Mouse (Mus musculus) stomach, embryonic 15.5 days (tissue): ENCODE results near the gene Pdpk1. TPM values are rescaled to one million over a fixed set of nuclear protein-coding genes. Genes with fewer than 3 reads are reported as not detected.
A peak's percentile ranks its signal among the peaks of the same experiment; 100 is the strongest.

ENCODE experiments used
- ATAC-seq: fragments of 200-750 bp; cut with Nextera tagmentation; 2 replicates; pipeline ENCODE4 v1.8.0; 2017; ENCODE audit warnings: low read depth, moderate number of reproducible peaks, moderate TSS enrichment; ENCODE audit not compliant: insufficient read depth, low FRiP score
- H3K27ac ChIP-seq: fragments of 300-500 bp; sonication (generic); 2 replicates; pipeline ENCODE4 v1.5.1; 2015; ENCODE audit warnings: mild to moderate bottlenecking, inconsistent platforms
- H3K27me3 ChIP-seq: fragments of 300-500 bp; sonication (generic); replicated peaks from 2 replicates; pipeline ENCODE4 v1.6.1; 2015; ENCODE audit warnings: inconsistent platforms
- H3K36me3 ChIP-seq: fragments of 300-500 bp; sonication (generic); 2 replicates; pipeline ENCODE4 v1.6.1; 2015; ENCODE audit warnings: inconsistent platforms
- H3K4me1 ChIP-seq: fragments of 300-500 bp; sonication (generic); 2 replicates; pipeline ENCODE4 v1.6.1; 2015; ENCODE audit warnings: inconsistent platforms
- H3K4me2 ChIP-seq: fragments of 300-500 bp; sonication (generic); 2 replicates; pipeline ENCODE4 v1.6.1; 2015; ENCODE audit warnings: mild to moderate bottlenecking, inconsistent platforms
- H3K4me3 ChIP-seq: fragments of 300-500 bp; sonication (generic); replicated peaks from 2 replicates; pipeline ENCODE4 v1.5.1; 2015; ENCODE audit warnings: inconsistent platforms
- H3K9ac ChIP-seq: fragments of 300-500 bp; sonication (generic); 2 replicates; pipeline ENCODE4 v1.6.1; 2015; ENCODE audit warnings: inconsistent platforms
- H3K9me3 ChIP-seq: fragments of 300-500 bp; sonication (generic); 2 replicates; pipeline ENCODE4 v1.6.1; 2016; ENCODE audit warnings: inconsistent platforms
- WGBS: fragments of 180-500 bp; shearing (Covaris S2); methylation state at CpG from one replicate; pipeline ENCODE4 v1.1.7; 2015; 5-methylcytosine and 5-hydroxymethylcytosine counted together
- polyA plus RNA-seq: library from polyadenylated mRNA; unstranded; fragments of >200 nt; fragmentation: Nextera tagmentation; extraction: Ambion mirVana; gene quantifications from 2 replicates; pipeline ENCODE4 v1.2.1, GENCODE M21; 2015

The Pdpk1 gene
- polyA plus RNA-seq, 1 experiment from 2014 or later = 36.1 TPM

DNA sequence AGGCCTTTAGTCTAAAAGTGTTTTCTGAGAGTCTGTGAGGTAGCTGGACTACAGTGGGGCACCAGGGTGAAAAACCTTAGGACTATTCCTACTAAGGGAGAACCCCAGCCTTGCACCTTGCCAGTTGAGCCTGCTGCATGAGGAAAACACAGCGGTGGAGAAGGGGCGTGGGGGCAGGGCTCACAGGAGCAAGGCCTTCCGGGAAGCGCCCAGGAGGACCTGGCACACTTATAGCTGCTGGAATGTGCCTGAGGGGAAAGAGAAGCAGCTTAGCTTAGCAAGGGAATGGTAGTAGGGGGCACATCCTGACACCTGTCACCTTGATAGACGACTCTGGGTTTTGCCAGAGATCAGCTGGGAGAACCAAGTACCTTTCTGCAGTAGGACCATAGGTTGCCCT, 10.7 kb upstream of the Pdpk1 start:
- no peak overlapping the region for H3K9ac ChIP-seq
- no peak overlapping the region for H3K27ac ChIP-seq
- H3K27me3 ChIP-seq = no peaks in the 10 kb centered on the region
- no peaks in the 10 kb centered on the region for H3K9me3 ChIP-seq
- H3K4me1 ChIP-seq = peaks cover 6% of the 10 kb centered on the region
- no peak overlapping the region for H3K4me2 ChIP-seq
- WGBS = 83% methylated on average over 5 of the region's 5 CpGs
- H3K4me3 ChIP-seq = no peak overlapping the region
- 0 out of 2 replicates have a peak, but pooled peaks cover 2% of the 10 kb centered on the region for H3K36me3 ChIP-seq
- ATAC-seq = no peak

DNA sequence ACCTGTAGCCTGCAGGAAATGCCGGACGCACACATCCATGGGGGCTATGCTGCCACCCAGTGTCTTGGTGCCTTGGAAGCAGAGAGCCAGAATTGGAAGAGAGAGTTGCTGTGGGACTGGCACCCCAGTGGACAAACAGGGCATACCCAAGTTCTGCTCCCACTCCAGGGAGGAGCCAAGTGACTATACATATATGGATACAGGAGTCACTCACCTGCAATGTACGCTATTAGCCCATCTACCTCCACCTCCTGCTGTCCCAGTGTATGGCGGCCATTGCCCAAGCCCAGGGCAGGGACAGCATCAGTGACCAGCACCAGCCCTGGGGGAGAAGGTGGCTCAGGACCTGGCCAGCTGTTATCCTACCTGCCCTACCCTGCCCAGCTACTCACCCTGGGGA, 6.8 kb upstream of the Pdpk1 start:
- peaks cover 3% of the 10 kb centered on the region for H3K4me1 ChIP-seq
- H3K27ac ChIP-seq = no peak overlapping the region
- H3K4me3 ChIP-seq = no peak overlapping the region
- no peaks in the 10 kb centered on the region for H3K9me3 ChIP-seq
- ATAC-seq = no peak
- H3K27me3 ChIP-seq = no peaks in the 10 kb centered on the region
- no peaks in the 10 kb centered on the region for H3K36me3 ChIP-seq
- H3K4me2 ChIP-seq = no peak overlapping the region
- 91% methylated on average over 4 of the region's 4 CpGs for WGBS
- H3K9ac ChIP-seq = no peak overlapping the region

DNA sequence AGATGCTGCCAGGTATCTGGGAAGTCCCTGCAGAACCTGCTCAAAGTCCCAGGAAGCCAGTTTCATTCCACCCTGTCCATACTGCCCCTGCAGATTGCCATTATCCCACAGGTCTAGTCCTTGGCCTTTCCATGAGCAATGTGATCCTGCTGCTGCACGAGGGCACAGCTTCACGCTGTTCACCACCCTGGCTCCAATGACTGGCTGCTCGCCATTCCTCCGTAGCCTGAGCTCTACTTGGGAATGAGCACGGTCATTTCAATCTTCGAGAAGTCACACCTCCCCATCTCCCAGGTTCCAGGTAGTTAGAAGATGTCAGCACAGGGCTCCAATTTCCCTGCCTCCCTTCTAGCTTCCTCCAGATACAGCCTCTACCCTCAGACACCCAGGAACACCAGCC, 6.4 kb upstream of the Pdpk1 start:
- H3K4me2 ChIP-seq = no peak overlapping the region
- no peaks in the 10 kb centered on the region for H3K9me3 ChIP-seq
- no peaks in the 10 kb centered on the region for H3K27me3 ChIP-seq
- 88% methylated on average over 6 of the region's 6 CpGs for WGBS
- no peak overlapping the region for H3K4me3 ChIP-seq
- no peak for ATAC-seq
- no peak overlapping the region for H3K27ac ChIP-seq
- no peak overlapping the region for H3K9ac ChIP-seq
- H3K36me3 ChIP-seq = no peaks in the 10 kb centered on the region
- peaks cover 5% of the 10 kb centered on the region; the same call in 1 of the 2 replicates for H3K4me1 ChIP-seq

DNA sequence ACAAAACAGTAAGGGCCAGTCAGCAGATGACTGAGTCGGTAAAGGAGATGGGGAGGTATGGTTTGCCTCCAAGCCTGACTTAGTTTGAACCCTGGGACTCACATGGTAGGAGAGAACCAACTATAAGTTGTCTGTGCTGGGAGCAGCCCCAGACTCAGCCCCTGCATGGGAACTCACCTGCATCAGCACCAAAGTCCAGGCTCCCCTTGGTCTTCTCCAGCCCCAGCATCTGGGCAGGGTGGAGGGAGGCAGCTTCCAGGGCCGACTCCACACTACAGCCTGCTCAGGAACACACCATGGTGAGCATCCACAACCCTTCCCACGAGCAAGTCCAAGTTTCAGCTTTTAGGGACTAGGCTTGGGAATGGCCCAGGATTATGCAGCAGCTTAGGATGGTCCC, 5.7 kb upstream of the Pdpk1 start:
- peaks cover 5% of the 10 kb centered on the region; the same call in 1 of the 2 replicates for H3K4me1 ChIP-seq
- 88% methylated on average over 3 of the region's 3 CpGs for WGBS
- H3K4me2 ChIP-seq = no peak overlapping the region
- no peaks in the 10 kb centered on the region for H3K36me3 ChIP-seq
- no peak overlapping the region for H3K27ac ChIP-seq
- ATAC-seq = no peak
- H3K4me3 ChIP-seq = no peak overlapping the region
- no peaks in the 10 kb centered on the region for H3K9me3 ChIP-seq
- no peak overlapping the region for H3K9ac ChIP-seq
- no peaks in the 10 kb centered on the region for H3K27me3 ChIP-seq

DNA sequence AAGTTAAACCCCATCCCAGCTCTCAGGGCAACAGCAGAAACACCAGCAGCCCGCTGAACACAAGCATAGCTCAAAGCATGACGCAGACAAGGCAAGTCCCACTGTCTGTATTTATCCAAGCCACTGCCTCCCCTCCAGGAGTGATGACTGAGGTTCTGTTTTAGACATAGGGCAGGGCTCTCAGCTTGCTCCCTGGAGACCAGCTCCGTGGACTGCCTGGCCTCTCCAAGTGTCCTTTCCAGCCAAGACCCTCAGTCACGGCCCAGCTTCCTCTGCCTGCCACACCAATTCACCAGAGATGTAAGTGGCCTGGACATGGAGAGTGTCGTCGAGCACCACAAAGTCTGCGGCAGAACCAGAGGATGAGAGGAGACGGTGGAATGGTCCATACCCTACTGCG, 5.0 kb upstream of the Pdpk1 start:
- Histone ChIP-seq H3K4me3 (no peak overlapping the region), H3K4me2 (no peak overlapping the region), H3K9ac (no peak overlapping the region), H3K27me3 (no peaks in the 10 kb centered on the region), H3K4me1 (peaks cover 5% of the 10 kb centered on the region; the same call in 1 of the 2 replicates), H3K9me3 (no peaks in the 10 kb centered on the region), H3K36me3 (no peaks in the 10 kb centered on the region), H3K27ac (no peak overlapping the region)
- no peak for ATAC-seq
- WGBS = 88% methylated on average over 9 of the region's 9 CpGs

DNA sequence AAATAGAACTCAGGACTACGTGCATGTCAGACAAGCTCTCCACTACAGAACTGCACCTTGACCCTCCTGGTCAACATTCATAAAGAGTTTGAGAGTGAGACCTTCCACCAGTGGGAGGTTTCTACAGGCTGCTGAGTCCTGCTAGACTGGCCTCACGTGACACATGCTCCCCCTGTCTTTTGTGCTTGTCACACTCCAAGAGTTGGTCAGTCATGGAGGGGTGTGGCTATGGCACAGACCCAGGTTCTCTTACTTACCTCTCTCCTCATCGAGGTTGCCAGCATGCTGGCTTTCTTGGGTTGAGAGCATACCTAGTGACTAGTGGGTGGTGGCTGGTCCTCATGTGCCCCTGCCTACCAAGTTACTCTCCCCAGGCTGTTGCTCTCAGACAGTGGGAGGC, 3.7 kb upstream of the Pdpk1 start:
- H3K4me2 ChIP-seq = no peak overlapping the region
- H3K9me3 ChIP-seq = no peaks in the 10 kb centered on the region
- no peak for ATAC-seq
- H3K27me3 ChIP-seq = no peaks in the 10 kb centered on the region
- no peak overlapping the region for H3K4me3 ChIP-seq
- H3K36me3 ChIP-seq = no peaks in the 10 kb centered on the region
- no peak overlapping the region for H3K27ac ChIP-seq
- no peak overlapping the region for H3K9ac ChIP-seq
- WGBS = 67% methylated on average over 3 of the region's 3 CpGs
- peaks cover 5% of the 10 kb centered on the region; the same call in 1 of the 2 replicates for H3K4me1 ChIP-seq

DNA sequence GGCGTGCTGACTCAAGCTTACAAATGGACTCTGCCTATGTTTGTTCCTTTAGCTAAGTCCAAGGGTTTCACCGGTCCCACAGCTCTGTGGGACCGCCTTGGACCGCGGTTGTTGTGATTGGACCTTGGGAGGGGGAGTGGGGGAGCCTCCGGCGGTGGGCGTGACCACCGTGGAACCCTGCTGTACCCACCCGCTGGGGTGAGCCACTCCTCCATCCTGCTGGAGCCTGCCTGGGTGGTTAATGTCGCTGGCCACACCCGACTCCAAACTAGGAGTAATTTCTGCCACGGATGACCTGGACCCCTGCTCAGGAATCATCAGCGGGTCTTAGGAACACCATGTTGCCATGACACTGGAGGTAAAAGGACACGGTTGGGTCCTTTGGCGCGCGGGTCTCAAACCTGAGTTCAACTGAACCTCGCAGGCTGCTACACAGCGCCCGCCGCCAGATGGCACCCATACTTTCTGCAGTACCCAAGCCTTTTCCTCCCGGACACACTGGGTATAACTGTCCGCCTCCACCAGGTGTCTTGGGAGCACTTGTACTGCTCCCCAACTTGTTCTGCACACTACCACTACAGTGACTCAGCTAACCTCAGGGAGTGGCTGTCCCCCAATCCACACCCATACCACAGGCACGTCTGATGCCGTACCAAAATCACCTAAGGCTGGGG, 1.3 kb upstream of the Pdpk1 start:
- Histone ChIP-seq H3K4me1 (peaks cover 5% of the 10 kb centered on the region; the same call in 1 of the 2 replicates), H3K9ac (peak overlapping the region; percentile 37), H3K4me2 (peak overlapping the region; percentile 85), H3K9me3 (no peaks in the 10 kb centered on the region), H3K27me3 (no peaks in the 10 kb centered on the region), H3K36me3 (no peaks in the 10 kb centered on the region), H3K27ac (peak overlapping the region; percentile 67; the same call in 1 of the 2 replicates), H3K4me3 (peak overlapping the region; percentile 44)
- WGBS = under 1% methylated on average over 26 of the region's 26 CpGs
- peak; percentile 94 for ATAC-seq

DNA sequence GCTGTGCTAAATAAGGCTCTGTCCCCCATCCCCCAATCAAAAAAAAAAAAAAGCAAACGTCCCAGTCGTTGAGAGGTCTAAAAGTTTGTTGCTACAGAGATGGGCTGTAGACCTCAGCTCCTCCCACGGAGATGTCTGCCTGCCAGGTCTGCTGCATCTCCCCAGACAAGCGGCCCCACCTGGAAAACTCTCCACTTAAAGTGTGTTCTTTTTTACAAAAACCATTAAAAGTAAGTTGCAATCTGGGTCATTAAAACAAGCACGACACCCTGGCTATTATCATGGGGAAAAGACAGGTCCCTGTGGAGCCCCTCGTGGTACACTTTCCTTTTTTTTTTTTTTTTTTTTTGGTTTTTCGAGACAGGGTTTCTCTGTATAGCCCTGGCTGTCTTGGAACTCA, 658 bp upstream of the Pdpk1 start:
- H3K9ac ChIP-seq = no peak overlapping the region
- peak overlapping the region; percentile 67; the same call in 1 of the 2 replicates for H3K27ac ChIP-seq
- WGBS = 13% methylated on average over 7 of the region's 7 CpGs
- peaks cover 5% of the 10 kb centered on the region; the same call in 1 of the 2 replicates for H3K4me1 ChIP-seq
- no peak for ATAC-seq
- H3K27me3 ChIP-seq = no peaks in the 10 kb centered on the region
- H3K36me3 ChIP-seq = no peaks in the 10 kb centered on the region
- no peaks in the 10 kb centered on the region for H3K9me3 ChIP-seq
- H3K4me2 ChIP-seq = peak overlapping the region; percentile 85
- H3K4me3 ChIP-seq = peak overlapping the region; percentile 44

DNA sequence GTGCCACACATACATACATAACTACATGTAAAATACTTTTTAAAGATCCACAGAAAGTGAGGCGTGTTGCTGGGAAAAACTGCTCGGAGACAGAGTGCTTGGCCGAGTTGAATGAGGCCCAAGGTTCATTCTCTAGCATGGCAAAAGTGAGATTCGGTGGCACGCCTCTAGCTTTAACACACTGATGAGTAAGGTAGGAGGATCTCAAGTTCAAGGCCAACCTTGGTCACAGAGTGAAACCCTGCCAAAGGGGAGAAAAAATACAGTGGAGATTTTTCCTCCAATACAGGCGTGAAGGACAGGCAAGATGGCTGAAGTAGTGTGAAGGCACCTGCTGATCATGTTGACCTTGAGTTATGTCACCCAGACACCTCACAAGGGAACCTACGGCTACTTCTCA, 1.3 kb downstream of the Pdpk1 start:
- no peaks in the 10 kb centered on the region for H3K36me3 ChIP-seq
- WGBS = 88% methylated on average over 7 of the region's 7 CpGs
- no peak for ATAC-seq
- no peak overlapping the region for H3K4me3 ChIP-seq
- H3K4me2 ChIP-seq = no peak overlapping the region
- H3K27ac ChIP-seq = no peak overlapping the region
- no peaks in the 10 kb centered on the region for H3K27me3 ChIP-seq
- H3K9me3 ChIP-seq = no peaks in the 10 kb centered on the region
- no peak overlapping the region for H3K9ac ChIP-seq
- peaks cover 5% of the 10 kb centered on the region; the same call in 1 of the 2 replicates for H3K4me1 ChIP-seq

DNA sequence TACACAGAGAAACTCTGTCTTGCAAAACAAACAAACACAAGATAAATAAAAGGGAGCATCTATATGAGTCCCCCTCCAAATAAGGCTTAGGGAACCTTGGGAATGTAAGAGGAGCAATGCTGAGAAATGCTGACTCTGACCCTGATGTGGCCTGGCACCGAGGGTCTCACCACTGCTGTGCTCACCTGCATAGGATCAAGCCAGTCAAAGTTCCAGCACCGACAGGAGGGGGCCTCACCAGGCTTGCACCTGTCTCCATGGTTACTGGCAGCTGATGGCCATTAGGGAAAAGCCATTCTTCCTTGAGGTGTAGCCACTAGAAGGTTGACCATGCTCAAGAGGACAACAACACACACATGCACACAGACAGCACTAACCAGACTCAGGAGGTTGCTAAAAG, 7.8 kb downstream of the Pdpk1 start:
- no peak for ATAC-seq
- no peaks in the 10 kb centered on the region for H3K36me3 ChIP-seq
- H3K4me3 ChIP-seq = no peak overlapping the region
- 41% methylated on average over 2 of the region's 2 CpGs for WGBS
- H3K9me3 ChIP-seq = no peaks in the 10 kb centered on the region
- no peak overlapping the region for H3K4me2 ChIP-seq
- no peak overlapping the region for H3K9ac ChIP-seq
- H3K4me1 ChIP-seq = peaks cover 10% of the 10 kb centered on the region; the same call in 1 of the 2 replicates
- H3K27ac ChIP-seq = no peak overlapping the region
- no peaks in the 10 kb centered on the region for H3K27me3 ChIP-seq

DNA sequence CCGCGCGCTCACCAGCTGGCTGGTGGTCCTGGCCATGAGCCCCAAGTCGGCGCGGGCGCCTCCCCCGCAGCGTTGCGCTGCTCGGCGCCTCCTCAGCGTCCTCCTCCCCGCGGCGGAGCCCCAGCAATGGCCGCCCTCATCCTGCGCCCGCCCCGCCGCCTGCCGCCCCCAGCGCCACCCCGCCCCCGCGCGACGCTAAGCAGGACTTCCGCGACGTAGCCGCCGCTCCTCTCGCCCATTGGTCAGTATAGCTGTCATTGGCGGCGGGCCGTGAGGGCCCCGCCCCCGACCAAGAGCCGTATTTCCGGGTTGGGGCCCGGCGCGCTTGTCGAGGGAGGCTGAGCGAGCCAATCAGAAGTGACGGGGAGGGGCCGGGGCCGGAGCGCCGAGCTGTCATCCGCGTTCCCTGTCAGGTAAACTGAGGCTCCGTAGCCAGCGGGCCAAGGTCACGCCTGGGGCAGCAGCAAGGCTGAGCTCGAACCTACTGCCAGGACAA, 9.3 kb downstream of the Pdpk1 start:
- Histone ChIP-seq H3K9ac (peak overlapping the region; percentile 76), H3K27ac (peak overlapping the region; percentile 85), H3K4me3 (peak overlapping the region; percentile 87), H3K4me2 (peak overlapping the region; percentile 75), H3K4me1 (peaks cover 13% of the 10 kb centered on the region; the same call in 1 of the 2 replicates), H3K9me3 (no peaks in the 10 kb centered on the region), H3K36me3 (no peaks in the 10 kb centered on the region), H3K27me3 (no peaks in the 10 kb centered on the region)
- ATAC-seq = peak; percentile 98
- whole genome bisulfite sequencing = under 1% methylated on average over 57 of the region's 57 CpGs

DNA sequence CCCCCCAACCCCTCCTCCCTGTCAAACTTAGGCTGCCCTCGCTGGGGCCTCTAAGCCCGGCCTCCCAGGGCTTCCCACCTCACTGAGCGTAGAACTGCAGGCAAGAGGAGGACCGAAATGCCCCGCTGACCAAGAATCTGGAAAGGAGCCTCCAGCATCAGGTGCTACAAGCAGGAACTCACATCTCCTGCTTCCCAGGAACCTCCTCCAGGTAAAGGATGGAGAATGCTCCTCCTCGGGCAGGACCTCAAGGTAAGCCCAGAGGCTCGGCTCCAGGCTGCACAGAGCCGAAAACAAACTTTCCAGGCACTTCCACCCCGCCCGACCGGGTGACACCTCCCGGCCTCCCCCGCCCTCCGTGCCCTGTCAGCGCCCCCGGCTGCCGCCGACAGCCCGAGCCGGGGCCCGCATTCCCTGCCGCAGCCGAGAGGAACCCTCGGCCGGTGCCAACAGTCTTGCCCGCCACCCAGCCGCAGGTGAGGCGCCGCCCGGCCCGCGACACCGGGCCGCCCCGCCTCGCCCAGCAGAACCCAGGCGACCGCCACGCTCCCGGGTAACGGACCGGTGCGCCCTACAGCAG, 9.8 kb downstream of the Pdpk1 start:
- Histone ChIP-seq H3K27ac (peak overlapping the region; percentile 85), H3K9me3 (no peaks in the 10 kb centered on the region), H3K4me3 (peak overlapping the region; percentile 87), H3K9ac (peak overlapping the region; percentile 76), H3K36me3 (no peaks in the 10 kb centered on the region), H3K4me1 (peaks cover 13% of the 10 kb centered on the region; the same call in 1 of the 2 replicates), H3K4me2 (peak overlapping the region; percentile 68), H3K27me3 (no peaks in the 10 kb centered on the region)
- under 1% methylated on average over 39 of the region's 43 CpGs for WGBS
- ATAC-seq = peak; percentile 32
